Mouse (Mus musculus): ENCODE measurements around the gene Tchhl1.
A peak's percentile ranks its signal among the peaks of the same experiment; 100 is the strongest.

Gene Tchhl1

DNA sequence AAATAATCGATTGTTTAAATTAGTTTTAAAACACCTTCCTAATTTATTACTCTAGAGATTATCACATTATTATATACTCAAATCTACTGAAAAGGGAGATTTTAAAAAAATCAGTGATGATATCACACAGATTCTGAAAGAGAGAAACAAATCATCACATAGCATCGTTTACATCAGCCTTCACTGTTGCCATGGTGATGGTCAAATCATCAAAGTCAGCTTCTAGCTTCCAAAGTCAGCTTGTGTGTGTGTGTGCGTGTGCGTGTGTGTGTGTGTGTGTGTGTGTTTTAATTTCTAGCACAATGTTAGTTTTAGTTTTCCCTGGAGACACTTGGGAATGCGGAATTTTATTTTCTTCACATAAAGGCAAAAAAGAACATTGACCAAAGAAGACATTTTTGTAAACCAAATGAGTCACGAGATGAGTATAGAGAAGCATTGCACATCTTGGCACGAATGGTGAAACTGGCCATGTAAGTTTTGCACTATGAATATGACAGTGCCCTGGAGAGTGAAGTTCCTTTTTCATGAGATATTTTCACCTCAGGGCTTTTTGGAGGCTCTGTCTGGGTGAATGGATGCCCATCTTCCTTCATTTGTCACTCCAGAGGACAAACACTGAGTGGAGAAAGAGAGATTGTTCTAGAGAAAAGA, 36.1 kb downstream of the Tchhl1 start:
- no peak for DNase-seq (ENCODE audit: extremely low read depth, low read depth)

DNA sequence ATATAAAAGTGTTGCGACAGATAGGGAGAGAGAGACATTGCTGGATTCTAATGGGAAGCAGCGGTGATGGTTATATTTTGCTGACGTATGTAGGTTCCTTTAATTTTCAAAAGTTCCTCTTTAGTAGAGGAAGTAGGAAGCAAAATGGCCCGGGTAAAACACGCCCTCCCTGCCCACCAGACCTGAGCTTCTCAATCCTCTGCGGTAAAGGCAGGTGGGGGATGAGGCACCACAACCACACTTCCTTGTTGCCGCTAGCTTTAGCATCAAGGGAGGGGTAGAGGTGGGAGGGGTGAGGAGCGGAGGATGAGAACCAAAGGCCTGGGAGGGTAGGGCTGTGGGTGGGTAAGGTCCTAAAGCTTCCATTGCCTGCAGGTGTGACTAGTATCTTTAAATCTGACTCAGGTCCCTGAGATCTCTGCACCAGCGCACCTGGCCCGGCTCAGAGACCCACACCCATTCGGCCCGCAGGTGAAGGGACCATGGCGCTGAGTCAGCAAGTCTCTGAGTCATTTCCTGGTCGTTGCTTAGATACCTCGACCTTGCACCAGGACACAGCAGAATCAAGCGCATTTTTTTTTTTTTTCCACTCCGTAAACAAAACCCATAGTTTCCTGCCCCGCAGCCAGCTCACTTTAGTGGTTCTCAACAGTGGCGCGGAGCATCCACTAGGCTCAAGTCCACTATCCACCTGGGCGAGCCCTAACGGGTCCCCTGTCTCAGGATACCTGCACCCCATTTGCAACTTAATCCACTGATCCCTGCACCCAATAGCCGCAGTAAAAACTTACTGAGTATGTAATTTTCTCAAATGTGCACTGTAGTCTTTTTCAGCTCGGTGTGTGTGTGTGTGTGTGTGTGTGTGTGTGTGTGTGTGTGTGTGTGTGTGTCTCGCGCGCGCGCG, 37.7 kb downstream of the Tchhl1 start:
- peak; percentile 57 for DNase-seq (ENCODE audit: extremely low read depth, low read depth)

DNA sequence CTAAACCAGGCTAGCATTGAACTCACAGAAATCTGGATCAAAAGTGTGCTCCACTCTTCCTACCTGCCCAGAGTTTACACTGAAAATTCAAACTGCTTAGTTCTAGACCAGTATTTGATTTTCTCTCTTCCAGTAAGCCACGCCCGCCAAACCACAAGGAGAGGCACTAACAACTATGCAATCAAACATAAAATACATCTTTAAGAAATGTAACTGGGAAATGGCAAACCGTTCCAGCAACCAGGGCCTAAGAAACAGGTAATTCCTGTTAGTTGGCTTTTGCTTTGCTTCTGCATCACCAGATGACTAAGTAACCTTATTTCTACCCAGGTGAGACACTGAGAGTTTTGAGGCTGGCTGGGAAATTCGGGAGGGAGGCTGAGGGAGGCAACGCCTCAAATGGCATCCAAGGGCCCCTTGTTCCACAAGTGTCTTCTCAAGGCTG, 38.3 kb downstream of the Tchhl1 start:
- no peak for DNase-seq (ENCODE audit: extremely low read depth, low read depth)

DNA sequence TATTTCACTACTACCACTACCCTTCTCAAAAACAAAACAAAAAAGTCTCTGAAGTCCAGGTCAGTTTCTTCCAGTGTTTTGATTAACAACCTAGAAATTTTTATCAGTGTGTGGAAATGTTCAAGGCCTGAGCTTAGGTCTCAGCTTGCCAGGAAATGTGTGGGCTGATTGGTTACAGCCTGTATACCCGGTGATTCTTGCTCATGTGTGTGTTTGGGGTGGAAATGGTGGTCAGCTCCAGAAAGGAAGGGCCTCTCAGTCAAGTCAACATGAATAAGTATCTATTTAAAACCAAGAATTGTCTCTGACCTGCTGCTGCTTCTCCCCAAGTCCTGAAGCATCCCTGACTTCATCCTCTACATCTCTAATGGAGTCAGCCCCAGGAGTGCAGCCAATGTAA, 40.7 kb downstream of the Tchhl1 start:
- DNase-seq (ENCODE audit: extremely low read depth, low read depth) = no peak

GRCm38 (mm10) chr3:93511036-93511435, 42.5 kb downstream of the Tchhl1 start:
- no peak for DNase-seq (ENCODE audit: extremely low read depth, low read depth)

- no peak for DNase-seq (ENCODE audit: extremely low read depth, low read depth)
These were observed 43.2 kb downstream of the Tchhl1 start for GRCm38 (mm10) chr3:93511801-93512200.

GRCm38 (mm10) chr3:93512386-93513101, 44.0 kb downstream of the Tchhl1 start:
- no peak for DNase-seq (ENCODE audit: extremely low read depth, low read depth)

DNA sequence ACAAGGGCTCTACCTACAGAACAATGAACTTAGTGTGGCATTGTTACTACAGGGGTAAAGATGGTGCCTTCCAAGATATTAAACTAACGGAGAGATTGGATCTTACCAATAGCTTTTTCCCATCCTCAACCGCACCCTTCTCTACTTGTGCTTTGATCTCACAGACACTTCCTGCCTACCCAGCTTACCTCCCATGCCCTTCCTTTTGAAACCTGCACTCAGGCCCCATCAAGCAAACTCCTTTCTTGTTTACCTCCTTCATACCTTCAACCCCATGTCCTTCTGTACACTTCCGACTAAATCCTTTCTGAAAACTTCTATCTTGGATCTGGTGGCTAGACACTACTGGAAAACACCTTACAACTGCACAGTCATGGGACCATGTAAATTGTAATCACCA, 46.1 kb downstream of the Tchhl1 start:
- DNase-seq (ENCODE audit: extremely low read depth, low read depth) = no peak

DNA sequence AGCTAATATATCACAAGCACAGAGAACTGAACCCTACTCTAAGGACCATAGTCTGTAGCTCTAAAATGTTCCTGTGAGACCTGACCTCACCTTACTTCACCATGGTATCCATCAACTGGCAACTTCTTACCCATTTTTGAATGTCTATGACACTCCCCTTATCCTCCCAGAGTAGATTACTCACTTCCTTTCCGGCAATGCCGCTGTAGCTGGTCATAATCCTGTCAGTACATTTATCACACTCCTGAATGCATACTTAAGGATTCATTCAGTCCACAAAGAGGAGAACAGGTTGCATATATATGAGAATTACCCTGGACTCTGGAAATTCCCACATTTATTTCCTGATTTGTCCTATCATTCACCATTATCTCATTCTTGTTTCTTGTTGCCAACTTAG, 48.8 kb downstream of the Tchhl1 start:
- no peak for DNase-seq (ENCODE audit: extremely low read depth, low read depth)

DNA sequence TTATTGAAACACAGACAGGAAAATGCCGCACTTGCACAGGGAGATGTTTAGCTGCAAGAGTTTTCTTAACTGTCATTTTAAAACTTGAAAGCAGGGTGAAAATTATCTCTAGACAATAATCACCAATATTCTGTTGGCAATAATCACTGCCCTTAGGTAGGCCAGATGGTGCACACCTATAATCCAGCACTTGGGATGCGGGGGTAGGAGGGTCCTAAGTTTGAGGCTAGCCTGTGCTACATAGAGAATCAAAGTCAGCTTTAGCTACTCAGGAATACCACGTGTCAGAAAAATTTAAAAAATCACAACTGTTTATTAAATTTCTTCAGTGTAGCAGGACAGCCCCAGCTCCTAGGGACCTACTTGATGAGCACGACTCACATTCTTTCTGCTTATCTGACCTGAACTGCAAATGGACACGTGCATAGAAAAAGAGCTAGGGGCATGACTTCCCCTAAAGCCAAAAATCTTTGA, 51.3 kb downstream of the Tchhl1 start:
- no peak for DNase-seq (ENCODE audit: extremely low read depth, low read depth)

DNA sequence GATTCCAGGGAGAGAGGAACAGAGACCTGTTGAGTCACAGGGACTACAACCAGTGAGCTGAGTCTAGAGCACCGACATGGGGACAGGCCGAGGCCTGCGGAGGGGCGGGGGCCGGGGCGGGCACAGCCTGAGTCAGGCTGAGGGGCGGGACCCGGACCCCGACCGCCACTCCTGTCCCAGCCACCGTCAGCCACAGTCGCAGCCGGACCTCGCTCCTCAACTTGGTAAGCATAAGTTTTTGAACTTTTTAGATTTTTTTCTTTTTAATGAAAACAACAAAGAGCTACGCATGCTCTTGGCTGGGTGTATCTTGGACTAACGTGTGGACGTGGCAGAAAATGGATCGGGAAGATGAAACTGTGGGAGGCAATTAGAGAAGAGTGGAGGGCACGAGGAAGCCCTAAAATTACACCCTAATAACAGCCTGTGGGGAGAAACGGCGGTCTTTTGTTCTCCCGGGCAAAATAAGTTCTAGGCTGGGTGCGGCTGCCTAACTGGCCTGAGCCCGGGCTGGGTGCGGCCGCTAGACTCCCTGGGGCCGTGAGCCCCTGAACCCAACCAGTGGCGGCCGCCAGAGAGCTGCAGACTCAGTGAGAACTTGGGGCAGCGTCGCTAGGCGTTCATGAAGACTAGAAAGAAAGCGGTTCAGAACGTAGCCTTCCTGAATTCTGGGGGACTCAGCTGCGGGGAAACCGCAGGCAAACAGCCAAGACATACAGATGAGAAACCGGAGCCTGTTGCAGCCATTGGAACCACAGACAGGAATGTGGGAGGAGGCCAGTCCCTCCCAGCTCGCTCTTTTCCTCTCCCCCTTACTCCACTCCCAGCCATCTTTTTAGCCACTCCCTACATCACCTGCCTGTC, 52.0 kb downstream of the Tchhl1 start, which contains the start of gene S100a11:
S100a11 (plus strand) TSS at position 159 of the 864 bp plus-strand sequence.
- peak; percentile 51 for DNase-seq (ENCODE audit: extremely low read depth, low read depth)

All from MEL-GATA-1-ER (cell line).